Mouse (Mus musculus) hindbrain, embryonic 12.5 days (tissue): ENCODE data around the gene Hs3st3b1. TPM values are rescaled to one million over a fixed set of nuclear protein-coding genes. Genes with fewer than 3 reads are reported as not detected.

ENCODE experiments used
- ATAC-seq: fragments of 200-750 bp; cut with Nextera tagmentation; 2 replicates; pipeline ENCODE4 v1.8.0; 2017; ENCODE audit warnings: moderate TSS enrichment; ENCODE audit not compliant: low FRiP score
- H3K27ac ChIP-seq: fragments of 300-500 bp; sonication (generic); 2 replicates; pipeline ENCODE4 v1.5.1; 2016; ENCODE audit warnings: mild to moderate bottlenecking
- H3K27me3 ChIP-seq: fragments of 300-500 bp; sonication (generic); 2 replicates; pipeline ENCODE4 v1.6.1; 2016; ENCODE audit warnings: mild to moderate bottlenecking
- H3K36me3 ChIP-seq: fragments of 300-500 bp; sonication (generic); 2 replicates; pipeline ENCODE4 v1.6.1; 2016; ENCODE audit warnings: mild to moderate bottlenecking
- H3K4me1 ChIP-seq: fragments of 300-500 bp; sonication (generic); 2 replicates; pipeline ENCODE4 v1.6.1; 2016
- H3K4me2 ChIP-seq: fragments of 300-500 bp; sonication (generic); replicated peaks from 2 replicates; pipeline ENCODE4 v1.6.1; 2016; ENCODE audit warnings: mild to moderate bottlenecking
- H3K4me3 ChIP-seq: fragments of 300-500 bp; sonication (generic); 2 replicates; pipeline ENCODE4 v1.5.1; 2016; ENCODE audit warnings: mild to moderate bottlenecking
- H3K9ac ChIP-seq: fragments of 300-500 bp; sonication (generic); 2 replicates; pipeline ENCODE4 v1.6.1; 2016; ENCODE audit warnings: mild to moderate bottlenecking, moderate library complexity
- H3K9me3 ChIP-seq: fragments of 300-500 bp; sonication (generic); replicated peaks from 2 replicates; pipeline ENCODE4 v1.6.1; 2016; ENCODE audit warnings: mild to moderate bottlenecking
- WGBS: fragments of 180-500 bp; shearing (Covaris S2); methylation state at CpG from one replicate; pipeline ENCODE4 v1.1.7; 2016; 5-methylcytosine and 5-hydroxymethylcytosine counted together
- polyA plus RNA-seq: library from polyadenylated mRNA; unstranded; fragments of >200 nt; fragmentation: Nextera tagmentation; extraction: Ambion mirVana; gene quantifications from 2 replicates; pipeline ENCODE4 v1.2.1, GENCODE M21; 2016

Gene Hs3st3b1
- polyA plus RNA-seq, 1 experiment from 2014 or later: 11.2 TPM

- peak overlapping the region; percentile 10; the same call in 1 of the 2 replicates for H3K9ac ChIP-seq
- peaks cover 29% of the 10 kb centered on the region for H3K4me1 ChIP-seq
- WGBS: 5% methylated on average over 19 of the region's 19 CpGs
- peak overlapping the region; percentile 24 for H3K4me3 ChIP-seq
- peak; percentile 85 for ATAC-seq
- H3K27ac ChIP-seq: peak overlapping the region; percentile 4
- no peaks in the 10 kb centered on the region for H3K9me3 ChIP-seq
- peaks cover 15% of the 10 kb centered on the region for H3K27me3 ChIP-seq
- H3K4me2 ChIP-seq: peak overlapping the region; percentile 47
- no peaks in the 10 kb centered on the region for H3K36me3 ChIP-seq
Measured at GRCm38 (mm10) chr11:63951831-63952631, 29.9 kb upstream of the Hs3st3b1 start.

- Histone ChIP-seq H3K4me3 (no peak overlapping the region), H3K9ac (no peak overlapping the region), H3K4me2 (no peak overlapping the region), H3K36me3 (no peaks in the 10 kb centered on the region), H3K27ac (no peak overlapping the region), H3K9me3 (no peaks in the 10 kb centered on the region), H3K27me3 (peaks cover 18% of the 10 kb centered on the region), H3K4me1 (peaks cover 21% of the 10 kb centered on the region)
- 87% methylated on average over 11 of the region's 11 CpGs for WGBS
- no peak for ATAC-seq
Measured at GRCm38 (mm10) chr11:63948371-63948770, 26.3 kb upstream of the Hs3st3b1 start.

- Histone ChIP-seq H3K9ac (no peak overlapping the region), H3K36me3 (no peaks in the 10 kb centered on the region), H3K4me3 (no peak overlapping the region), H3K9me3 (no peaks in the 10 kb centered on the region), H3K4me2 (no peak overlapping the region), H3K27me3 (peaks cover 19% of the 10 kb centered on the region), H3K27ac (no peak overlapping the region), H3K4me1 (peaks cover 8% of the 10 kb centered on the region)
- 89% methylated on average over 2 of the region's 2 CpGs for WGBS
- ATAC-seq: no peak
Measured at GRCm38 (mm10) chr11:63947024-63947423, 24.9 kb upstream of the Hs3st3b1 start.

GRCm38 (mm10) chr11:63943947-63944346 lies 21.9 kb upstream of the Hs3st3b1 start:
- H3K4me2 ChIP-seq: no peak overlapping the region
- H3K36me3 ChIP-seq: no peaks in the 10 kb centered on the region
- 96% methylated on average over 3 of the region's 3 CpGs for WGBS
- no peak for ATAC-seq
- no peak overlapping the region for H3K4me3 ChIP-seq
- no peaks in the 10 kb centered on the region for H3K9me3 ChIP-seq
- H3K27me3 ChIP-seq: peaks cover 5% of the 10 kb centered on the region; the same call in 1 of the 2 replicates
- H3K27ac ChIP-seq: no peak overlapping the region
- no peaks in the 10 kb centered on the region for H3K4me1 ChIP-seq
- no peak overlapping the region for H3K9ac ChIP-seq

- Histone ChIP-seq H3K4me1 (no peaks in the 10 kb centered on the region), H3K36me3 (no peaks in the 10 kb centered on the region), H3K27ac (no peak overlapping the region), H3K9me3 (no peaks in the 10 kb centered on the region), H3K27me3 (peaks cover 11% of the 10 kb centered on the region; the same call in 1 of the 2 replicates), H3K4me2 (no peak overlapping the region), H3K9ac (no peak overlapping the region), H3K4me3 (no peak overlapping the region)
- 94% methylated on average over 13 of the region's 13 CpGs for WGBS
- no peak for ATAC-seq
Measured at GRCm38 (mm10) chr11:63943268-63943890, 21.3 kb upstream of the Hs3st3b1 start.

- ATAC-seq: no peak
- H3K9me3 ChIP-seq: no peaks in the 10 kb centered on the region
- H3K27ac ChIP-seq: no peak overlapping the region
- WGBS: 72% methylated on average over 8 of the region's 8 CpGs
- no peak overlapping the region for H3K4me3 ChIP-seq
- no peak overlapping the region for H3K9ac ChIP-seq
- H3K4me1 ChIP-seq: no peaks in the 10 kb centered on the region
- H3K36me3 ChIP-seq: no peaks in the 10 kb centered on the region
- H3K27me3 ChIP-seq: peaks cover 11% of the 10 kb centered on the region; the same call in 1 of the 2 replicates
- H3K4me2 ChIP-seq: no peak overlapping the region
Measured at GRCm38 (mm10) chr11:63942177-63942576, 20.1 kb upstream of the Hs3st3b1 start.

- H3K4me3 ChIP-seq: no peak overlapping the region
- no peaks in the 10 kb centered on the region for H3K36me3 ChIP-seq
- 43% methylated on average over 3 of the region's 3 CpGs for WGBS
- no peak for ATAC-seq
- H3K4me2 ChIP-seq: no peak overlapping the region
- H3K27me3 ChIP-seq: peaks cover 17% of the 10 kb centered on the region
- H3K9me3 ChIP-seq: no peaks in the 10 kb centered on the region
- H3K9ac ChIP-seq: no peak overlapping the region
- no peak overlapping the region for H3K27ac ChIP-seq
- H3K4me1 ChIP-seq: no peaks in the 10 kb centered on the region
Measured at GRCm38 (mm10) chr11:63936641-63937040, 14.6 kb upstream of the Hs3st3b1 start.

- Histone ChIP-seq H3K9me3 (no peaks in the 10 kb centered on the region), H3K27ac (no peak overlapping the region), H3K4me2 (no peak overlapping the region), H3K9ac (no peak overlapping the region), H3K27me3 (peaks cover 44% of the 10 kb centered on the region), H3K4me1 (peaks cover 23% of the 10 kb centered on the region), H3K36me3 (no peaks in the 10 kb centered on the region), H3K4me3 (no peak overlapping the region)
- no peak for ATAC-seq
- WGBS: 79% methylated on average over 6 of the region's 6 CpGs
Measured at GRCm38 (mm10) chr11:63926901-63927300, 4.8 kb upstream of the Hs3st3b1 start.

GRCm38 (mm10) chr11:63925161-63925582 lies 3.1 kb upstream of the Hs3st3b1 start:
- Histone ChIP-seq H3K27me3 (peaks cover 53% of the 10 kb centered on the region), H3K36me3 (no peaks in the 10 kb centered on the region), H3K4me1 (peaks cover 32% of the 10 kb centered on the region), H3K27ac (no peak overlapping the region), H3K9me3 (no peaks in the 10 kb centered on the region), H3K9ac (no peak overlapping the region), H3K4me2 (peak overlapping the region; percentile 48), H3K4me3 (peak overlapping the region; percentile 25)
- ATAC-seq: no peak
- WGBS: under 1% methylated on average over 31 of the region's 31 CpGs

- Histone ChIP-seq H3K4me2 (peak overlapping the region; percentile 48), H3K4me3 (no peak overlapping the region), H3K36me3 (no peaks in the 10 kb centered on the region), H3K9me3 (no peaks in the 10 kb centered on the region), H3K27me3 (peaks cover 53% of the 10 kb centered on the region), H3K4me1 (peaks cover 36% of the 10 kb centered on the region), H3K27ac (no peak overlapping the region), H3K9ac (no peak overlapping the region)
- WGBS: 5% methylated on average over 26 of the region's 26 CpGs
- no peak for ATAC-seq
Measured at GRCm38 (mm10) chr11:63924286-63924930, 2.3 kb upstream of the Hs3st3b1 start.

GRCm38 (mm10) chr11:63923386-63923785 lies 1.3 kb upstream of the Hs3st3b1 start:
- Histone ChIP-seq H3K27me3 (peaks cover 58% of the 10 kb centered on the region), H3K4me2 (peak overlapping the region; percentile 87), H3K4me3 (peak overlapping the region; percentile 32), H3K4me1 (peaks cover 40% of the 10 kb centered on the region), H3K36me3 (no peaks in the 10 kb centered on the region), H3K9ac (peak overlapping the region; percentile 45; the same call in 1 of the 2 replicates), H3K27ac (no peak overlapping the region), H3K9me3 (no peaks in the 10 kb centered on the region)
- no peak for ATAC-seq
- WGBS: under 1% methylated on average over 29 of the region's 29 CpGs
